Mouse (Mus musculus) lung, postnatal 25 days (tissue): ENCODE measurements around the gene Rhd.

Experiments used
- DNase-seq: peaks from one replicate; pipeline ENCODE4 v3.0.0; 2022; ENCODE audit warnings: low spot score

Rhd gene

DNA sequence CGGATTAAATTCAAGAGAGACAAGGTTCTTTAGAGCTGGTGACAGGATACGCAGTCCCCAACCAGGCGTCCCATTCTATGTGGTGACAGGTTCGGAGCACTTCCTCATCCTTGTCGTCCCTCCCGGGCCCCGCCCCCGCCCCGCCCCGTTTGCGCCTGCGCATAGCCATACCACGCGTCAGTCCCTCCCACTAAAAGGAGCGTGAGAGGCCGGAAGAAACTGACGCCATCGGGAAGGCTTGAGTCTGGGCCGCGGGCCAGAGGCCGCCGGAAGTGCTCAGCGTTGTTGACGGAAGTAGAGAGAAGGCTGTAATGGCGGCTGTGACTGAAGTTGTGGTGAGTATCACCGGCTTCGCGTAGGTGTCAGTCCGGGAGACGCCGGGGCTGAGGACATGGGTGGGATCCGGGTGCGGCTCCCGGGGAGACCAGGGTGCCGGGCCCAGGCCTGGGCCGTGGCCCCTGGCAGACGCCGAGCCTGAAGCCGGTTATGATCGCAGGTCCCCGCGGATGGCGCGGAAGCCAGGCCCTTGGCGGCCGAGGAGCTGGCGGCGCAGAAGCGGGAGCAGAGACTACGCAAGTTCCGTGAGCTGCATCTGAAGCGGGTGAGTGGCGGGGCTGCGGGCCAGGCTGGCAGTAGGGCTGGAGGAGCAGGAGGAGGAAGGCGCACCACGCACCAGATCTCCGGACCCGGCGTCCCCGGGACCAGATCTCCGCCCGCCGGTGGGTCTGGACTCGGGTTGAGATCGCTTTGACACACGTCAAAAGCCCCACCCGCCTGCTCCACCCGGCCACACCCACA is 66.5 kb downstream of the Rhd start, which contains the start of gene Syf2:
TSS of gene Syf2 (plus strand) at position 215 of the 798 bp plus-strand sequence.
- peak; percentile 97 for DNase-seq

DNA sequence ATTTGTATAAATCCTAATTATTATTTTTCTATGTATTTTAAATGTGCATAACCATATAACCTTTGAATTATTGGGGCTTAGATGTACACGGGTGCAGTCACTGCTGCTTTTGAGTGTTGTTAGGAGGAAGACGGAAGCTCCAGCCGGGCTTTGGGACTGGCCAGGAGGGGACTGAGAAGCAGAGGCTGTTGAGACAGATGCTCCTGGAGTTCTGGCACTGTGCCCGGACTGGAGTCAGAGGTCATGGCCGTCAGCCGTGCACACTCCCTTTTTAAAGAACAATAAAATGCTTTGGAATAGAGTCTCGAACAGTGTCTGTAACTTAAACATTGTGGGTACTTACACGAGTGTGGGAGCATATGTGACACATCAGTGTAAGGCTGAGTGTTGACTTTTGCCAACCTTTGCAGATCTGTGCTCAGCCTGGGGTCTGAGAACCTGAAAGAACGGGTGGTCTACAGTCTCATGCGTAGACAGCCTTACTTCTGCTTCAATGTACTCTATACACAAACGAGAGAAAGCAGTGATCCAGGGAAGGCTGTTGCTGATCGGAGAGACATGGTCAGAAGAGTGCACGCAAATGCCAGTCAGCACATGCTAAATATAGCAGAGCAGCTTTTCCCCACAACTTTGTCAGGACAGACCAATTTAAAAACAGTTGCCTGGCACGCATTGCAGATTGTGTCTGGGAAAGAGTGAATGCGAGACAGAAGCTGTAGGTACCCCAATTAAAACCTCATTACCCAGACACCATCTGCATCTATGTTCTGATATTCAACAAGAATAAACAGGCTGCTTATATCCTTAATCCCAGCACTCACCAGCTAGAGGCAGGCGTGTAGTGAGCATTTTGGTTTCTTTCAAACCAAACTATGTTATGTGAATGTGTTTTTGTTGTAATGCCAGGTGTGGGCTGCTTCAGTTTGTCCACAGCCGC is 73.2 kb downstream of the Rhd start:
- DNase-seq: no peak

DNA sequence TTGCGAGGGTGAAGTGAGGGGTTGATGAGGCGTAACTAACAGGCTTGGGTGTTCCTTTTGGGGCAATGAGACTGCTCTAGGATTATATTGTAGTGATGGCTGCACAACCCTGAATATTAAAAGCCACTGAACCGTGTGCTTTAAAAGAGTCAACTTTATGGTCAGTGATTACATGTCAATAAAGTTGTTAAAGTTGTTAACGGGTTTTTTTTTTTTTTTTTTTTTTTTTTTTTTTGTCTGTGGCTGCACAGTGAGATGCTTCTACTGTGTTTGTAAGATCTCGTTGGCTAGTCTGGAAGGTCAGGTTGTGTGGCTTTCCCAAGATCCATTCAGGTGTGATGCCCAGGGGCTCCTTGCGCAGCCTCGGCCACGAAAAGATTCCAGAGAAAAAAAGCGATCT is 75.6 kb downstream of the Rhd start:
- DNase-seq: no peak

DNA sequence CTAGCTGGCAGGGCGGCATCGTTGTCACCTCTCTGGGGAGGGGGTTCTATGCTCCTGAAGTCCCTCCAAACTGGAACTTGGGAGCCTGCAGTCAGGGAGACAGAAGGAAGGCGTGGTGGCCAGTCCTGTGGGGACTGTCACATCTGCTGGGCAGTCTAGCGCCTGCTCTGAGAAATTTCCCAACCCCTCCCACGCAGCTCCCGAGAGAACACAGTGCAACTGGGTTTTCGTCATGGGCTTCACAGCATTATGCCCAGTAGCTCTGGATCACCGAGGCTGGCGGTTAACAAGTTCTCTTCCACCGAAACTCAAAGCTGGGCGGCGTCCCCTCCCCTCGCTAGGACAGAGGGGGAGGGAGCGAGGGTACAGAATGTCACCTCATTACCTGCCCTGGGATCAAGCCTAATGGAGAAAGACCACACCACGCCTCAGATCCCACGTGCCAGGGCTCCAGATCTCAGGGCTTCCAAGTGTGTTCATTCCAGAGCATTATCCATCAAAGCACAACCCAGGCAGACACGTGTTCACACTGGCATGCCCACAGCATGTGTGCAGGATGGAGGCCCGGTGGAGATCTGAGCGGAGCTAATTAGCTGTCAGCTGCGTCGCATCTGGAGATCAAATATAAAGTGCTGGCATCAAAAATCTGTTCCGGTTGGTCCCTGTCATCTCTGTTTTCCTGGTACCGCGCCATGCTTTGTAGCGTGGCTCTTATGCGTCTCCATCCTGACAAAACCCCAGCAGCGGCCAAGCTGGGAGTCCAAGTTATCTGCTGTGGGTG is 79.6 kb downstream of the Rhd start:
- DNase-seq: no peak
